Mouse (Mus musculus): Measurements from ENCODE around the gene Sod1. TPM values are rescaled to one million over a fixed set of nuclear protein-coding genes. Genes with fewer than 3 reads are reported as not detected.

Gene Sod1
- total and polyA plus RNA-seq, 2 experiments from 2014 or later: 183 to 1,259 TPM

DNA sequence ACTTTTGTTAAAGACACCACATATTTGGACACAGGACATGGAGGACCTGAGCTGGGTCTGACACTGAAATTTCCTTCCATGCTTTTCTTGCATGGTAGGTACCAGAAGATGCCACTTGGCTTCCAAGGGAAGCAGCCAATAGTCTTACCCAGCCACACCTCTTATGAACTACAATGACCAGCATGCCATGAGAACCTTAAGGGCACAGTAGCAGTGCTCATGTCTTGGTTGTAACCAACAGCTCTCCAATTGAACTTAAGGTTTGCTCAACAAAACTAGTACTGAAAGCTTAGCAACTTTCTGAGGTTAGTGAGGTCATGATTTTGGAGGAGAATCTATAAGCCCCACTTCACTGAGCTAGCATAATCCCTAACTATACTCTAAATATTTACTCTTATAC, 26.8 kb upstream of the Sod1 start:
- Histone ChIP-seq H3K27me3 (ENCODE audit: insufficient read depth, low read length) (no peaks in the 10 kb centered on the region), H3K4me1 (ENCODE audit: insufficient read depth, low read length) (no peaks in the 10 kb centered on the region; the same call in 1 of the 2 replicates), H3K27ac (ENCODE audit: low read depth, low read length) (no peak overlapping the region), H3K9ac (replicated peaks; ENCODE audit: low read length, poor library complexity, severe bottlenecking) (no peak overlapping the region), H3K4me2 (ENCODE audit: low read depth, low read length, poor library complexity, severe bottlenecking) (no peak overlapping the region), H3K4me3 (ENCODE audit: low read depth, low read length) (no peak overlapping the region), H3K9me3 (ENCODE audit: low read length) (no peaks in the 10 kb centered on the region), H3K36me3 (ENCODE audit: insufficient read depth, low read length) (no peaks in the 10 kb centered on the region)
- ATAC-seq (ENCODE audit: low FRiP score) (no peak), DNase-seq (ENCODE audit: low spot score) (no peak)
- TF ChIP-seq CTCF (IDR thresholded peaks at IDR 0.05): no peak

DNA sequence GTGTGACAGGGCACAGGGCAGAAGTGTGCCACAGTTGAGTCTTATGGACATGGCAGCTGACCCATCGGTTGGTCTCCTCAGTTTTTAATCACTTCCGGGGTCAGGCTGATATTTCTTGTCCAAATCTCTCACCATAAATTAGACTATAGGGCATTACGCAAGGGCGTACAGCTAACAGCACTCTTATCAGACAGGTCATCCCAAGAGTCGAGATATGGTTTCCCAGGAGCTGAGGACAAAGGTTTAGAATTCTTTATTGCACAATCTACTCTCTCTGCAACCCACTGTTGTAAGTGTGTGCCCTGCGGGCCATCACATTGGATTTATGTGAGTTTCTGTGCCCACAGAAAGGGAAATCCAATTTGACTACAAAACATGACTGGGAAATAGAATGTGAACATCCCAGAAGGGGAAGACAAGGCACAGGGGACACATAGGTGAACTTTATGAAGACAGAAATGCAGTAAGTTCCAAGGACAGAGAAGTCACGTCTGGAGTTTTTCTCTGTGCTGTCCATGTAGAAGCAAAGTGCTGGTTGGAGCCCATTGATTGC, 23.8 kb upstream of the Sod1 start:
- Histone ChIP-seq H3K4me1 (ENCODE audit: insufficient read depth, low read length) (no peaks in the 10 kb centered on the region; the same call in 1 of the 2 replicates), H3K27ac (ENCODE audit: low read depth, low read length) (no peak overlapping the region), H3K27me3 (ENCODE audit: insufficient read depth, low read length) (no peaks in the 10 kb centered on the region), H3K9me3 (ENCODE audit: low read length) (no peaks in the 10 kb centered on the region), H3K9ac (replicated peaks; ENCODE audit: low read length, poor library complexity, severe bottlenecking) (no peak overlapping the region), H3K4me2 (ENCODE audit: low read depth, low read length, poor library complexity, severe bottlenecking) (no peak overlapping the region), H3K4me3 (ENCODE audit: low read depth, low read length) (no peak overlapping the region), H3K36me3 (ENCODE audit: insufficient read depth, low read length) (no peaks in the 10 kb centered on the region)
- 88% methylated on average over 7 of the region's 7 CpGs for WGBS
- DNase-seq (ENCODE audit: low spot score) (no peak), ATAC-seq (ENCODE audit: low FRiP score) (no peak)
- TF ChIP-seq CTCF (IDR thresholded peaks at IDR 0.05): no peak

- Histone ChIP-seq H3K27ac (ENCODE audit: low read depth, low read length) (no peak overlapping the region), H3K4me1 (ENCODE audit: insufficient read depth, low read length) (no peaks in the 10 kb centered on the region; the same call in 1 of the 2 replicates), H3K9ac (replicated peaks; ENCODE audit: low read length, poor library complexity, severe bottlenecking) (peak overlapping the region; percentile 42; the same call in 1 of the 2 replicates), H3K27me3 (ENCODE audit: insufficient read depth, low read length) (no peaks in the 10 kb centered on the region), H3K4me3 (ENCODE audit: low read depth, low read length) (peak overlapping the region; percentile 25), H3K9me3 (ENCODE audit: low read length) (no peaks in the 10 kb centered on the region), H3K4me2 (ENCODE audit: low read depth, low read length, poor library complexity, severe bottlenecking) (peak overlapping the region; percentile 50), H3K36me3 (ENCODE audit: insufficient read depth, low read length) (no peaks in the 10 kb centered on the region)
- 4% methylated on average over 22 of the region's 22 CpGs for WGBS
- peak; percentile 79 for TF ChIP-seq CTCF (IDR thresholded peaks at IDR 0.05)
- ATAC-seq (ENCODE audit: low FRiP score) (peak; percentile 93), DNase-seq (ENCODE audit: low spot score) (peak; percentile 84)
Observed at GRCm38 (mm10) chr16:90197337-90197973, 23.1 kb upstream of the Sod1 start.

GRCm38 (mm10) chr16:90198626-90199025, 21.9 kb upstream of the Sod1 start:
- no peaks in the 10 kb centered on the region for H3K36me3 ChIP-seq (ENCODE audit: insufficient read depth, low read length)
- DNase-seq (ENCODE audit: low spot score) (no peak), ATAC-seq (ENCODE audit: low FRiP score) (no peak)
- H3K27ac ChIP-seq (ENCODE audit: low read depth, low read length): no peak overlapping the region
- no peak for TF ChIP-seq CTCF (IDR thresholded peaks at IDR 0.05)
- no peaks in the 10 kb centered on the region for H3K27me3 ChIP-seq (ENCODE audit: insufficient read depth, low read length)
- no peak overlapping the region for H3K4me3 ChIP-seq (ENCODE audit: low read depth, low read length)
- H3K4me1 ChIP-seq (ENCODE audit: insufficient read depth, low read length): no peaks in the 10 kb centered on the region; the same call in 1 of the 2 replicates
- no peak overlapping the region for H3K4me2 ChIP-seq (ENCODE audit: low read depth, low read length, poor library complexity, severe bottlenecking)
- H3K9ac ChIP-seq (replicated peaks; ENCODE audit: low read length, poor library complexity, severe bottlenecking): no peak overlapping the region
- H3K9me3 ChIP-seq (ENCODE audit: low read length): no peaks in the 10 kb centered on the region
- 92% methylated on average over 6 of the region's 6 CpGs for WGBS

- no peak overlapping the region for H3K27ac ChIP-seq (ENCODE audit: low read depth, low read length)
- WGBS: 89% methylated on average over 10 of the region's 10 CpGs
- no peaks in the 10 kb centered on the region for H3K36me3 ChIP-seq (ENCODE audit: insufficient read depth, low read length)
- no peaks in the 10 kb centered on the region for H3K9me3 ChIP-seq (ENCODE audit: low read length)
- ATAC-seq (ENCODE audit: low FRiP score) (no peak), DNase-seq (ENCODE audit: low spot score) (no peak)
- H3K4me2 ChIP-seq (ENCODE audit: low read depth, low read length, poor library complexity, severe bottlenecking): no peak overlapping the region
- TF ChIP-seq CTCF (IDR thresholded peaks at IDR 0.05): no peak
- H3K4me1 ChIP-seq (ENCODE audit: insufficient read depth, low read length): no peaks in the 10 kb centered on the region; the same call in 1 of the 2 replicates
- H3K4me3 ChIP-seq (ENCODE audit: low read depth, low read length): no peak overlapping the region
- H3K9ac ChIP-seq (replicated peaks; ENCODE audit: low read length, poor library complexity, severe bottlenecking): no peak overlapping the region
- no peaks in the 10 kb centered on the region for H3K27me3 ChIP-seq (ENCODE audit: insufficient read depth, low read length)
Observed at GRCm38 (mm10) chr16:90199174-90199573, 21.4 kb upstream of the Sod1 start.

DNA sequence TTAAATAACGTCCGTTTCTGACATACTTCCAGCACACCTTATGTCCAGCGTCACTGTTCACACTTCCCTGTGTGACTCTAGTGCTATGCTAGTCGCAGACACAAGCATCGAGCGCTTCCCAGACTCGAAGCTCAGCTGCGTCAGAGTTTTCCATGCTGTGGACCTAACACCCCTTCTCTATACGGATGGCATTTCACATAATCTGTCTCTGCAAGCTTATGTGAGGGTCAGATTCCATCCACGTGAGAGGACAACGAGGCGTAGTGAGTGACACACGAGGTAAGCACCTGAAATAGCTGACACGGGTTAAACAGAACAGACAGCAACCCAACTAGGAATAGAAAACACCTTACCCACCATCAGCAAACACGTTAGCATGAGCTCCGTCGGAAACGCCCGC, 18.4 kb upstream of the Sod1 start:
- H3K4me3 ChIP-seq (ENCODE audit: low read depth, low read length): no peak overlapping the region
- no peak overlapping the region for H3K27ac ChIP-seq (ENCODE audit: low read depth, low read length)
- no peak overlapping the region for H3K9ac ChIP-seq (replicated peaks; ENCODE audit: low read length, poor library complexity, severe bottlenecking)
- H3K4me2 ChIP-seq (ENCODE audit: low read depth, low read length, poor library complexity, severe bottlenecking): no peak overlapping the region
- no peaks in the 10 kb centered on the region; the same call in 1 of the 2 replicates for H3K4me1 ChIP-seq (ENCODE audit: insufficient read depth, low read length)
- no peaks in the 10 kb centered on the region for H3K27me3 ChIP-seq (ENCODE audit: insufficient read depth, low read length)
- DNase-seq (ENCODE audit: low spot score): no peak
- no peaks in the 10 kb centered on the region for H3K36me3 ChIP-seq (ENCODE audit: insufficient read depth, low read length)
- ATAC-seq (ENCODE audit: low FRiP score): no peak
- 67% methylated on average over 19 of the region's 19 CpGs for WGBS
- no peak for TF ChIP-seq CTCF (IDR thresholded peaks at IDR 0.05)
- H3K9me3 ChIP-seq (ENCODE audit: low read length): no peaks in the 10 kb centered on the region

All from midbrain, postnatal 0 days (tissue).